Mouse (Mus musculus) adrenal gland, postnatal 4 days (tissue): ENCODE measurements around the gene Ccdc163. TPM values are rescaled to one million over a fixed set of nuclear protein-coding genes. Genes with fewer than 3 reads are reported as not detected.

Experiments
- DNase-seq, 2 experiments: peaks; one replicate each; pipeline ENCODE4 v3.0.0; 2021 to 2022; ENCODE audit warnings: low spot score in 2 of 2, mixed read lengths in 2 of 2
- total RNA-seq, 2 experiments: library from RNA; stranded (reverse); gene quantifications; 2 replicates each; pipeline ENCODE4 v1.2.3; 2021

Gene Ccdc163
- total RNA-seq, 2 experiments from 2014 or later, result 22.3 to 22.6 TPM

DNA sequence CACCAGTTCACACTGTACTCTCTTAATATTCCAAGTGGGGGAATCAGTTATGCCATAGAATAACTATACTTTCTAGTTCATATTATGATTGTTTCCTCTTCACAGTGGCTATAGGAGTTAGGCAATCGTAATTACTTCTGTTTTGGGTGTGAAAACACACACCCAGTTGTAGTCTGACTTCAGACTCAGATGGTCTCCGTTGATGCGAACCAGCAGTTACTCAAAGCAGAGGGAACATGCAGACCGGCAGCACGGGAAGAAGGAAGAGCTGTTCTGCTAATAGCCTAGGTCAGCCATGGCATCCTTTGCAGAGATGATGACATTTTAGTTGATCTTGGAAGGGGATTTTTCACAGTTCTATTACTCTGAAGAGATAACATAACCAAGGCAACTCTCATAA is 60.2 kb downstream of the Ccdc163 start:
- DNase-seq, result no peak

DNA sequence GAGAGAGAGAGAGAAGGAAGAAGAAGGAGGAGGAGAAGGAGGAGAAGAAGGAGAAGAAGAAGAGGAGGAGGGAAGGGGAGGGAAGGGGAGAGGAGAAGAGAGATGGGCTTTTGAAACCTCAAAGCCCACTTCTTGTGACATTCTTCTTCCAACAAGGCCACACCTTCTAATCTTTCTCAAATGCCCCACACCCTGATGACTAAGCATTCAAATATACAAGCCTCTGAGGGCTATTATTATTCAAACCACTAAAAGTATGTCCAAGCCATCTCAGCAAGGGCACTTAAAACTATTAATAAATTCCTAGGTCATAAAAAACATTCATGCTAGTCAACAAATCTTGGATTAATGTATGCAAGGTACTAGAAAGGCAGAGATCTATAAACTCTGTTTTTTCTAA is 60.8 kb downstream of the Ccdc163 start:
- no peak for DNase-seq

DNA sequence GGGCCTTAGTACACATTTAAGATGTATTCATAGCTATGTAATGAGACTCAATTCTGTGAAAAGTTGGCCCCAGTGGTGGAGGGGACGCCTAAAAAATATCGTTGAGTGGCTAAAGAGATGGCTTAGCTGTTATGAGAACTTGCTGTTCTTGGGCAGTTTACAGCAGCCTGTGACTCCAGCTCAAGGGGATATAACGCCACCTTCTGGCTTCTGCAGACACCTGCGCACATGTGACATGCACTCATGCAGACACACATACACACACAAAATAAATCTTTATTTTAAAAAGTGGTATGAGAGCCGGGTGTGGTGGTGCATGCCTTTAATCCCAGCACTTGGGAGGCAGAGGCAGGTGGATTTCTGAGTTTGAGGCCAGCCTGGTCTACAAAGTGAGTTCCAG is 68.1 kb downstream of the Ccdc163 start:
- DNase-seq, result no peak

DNA sequence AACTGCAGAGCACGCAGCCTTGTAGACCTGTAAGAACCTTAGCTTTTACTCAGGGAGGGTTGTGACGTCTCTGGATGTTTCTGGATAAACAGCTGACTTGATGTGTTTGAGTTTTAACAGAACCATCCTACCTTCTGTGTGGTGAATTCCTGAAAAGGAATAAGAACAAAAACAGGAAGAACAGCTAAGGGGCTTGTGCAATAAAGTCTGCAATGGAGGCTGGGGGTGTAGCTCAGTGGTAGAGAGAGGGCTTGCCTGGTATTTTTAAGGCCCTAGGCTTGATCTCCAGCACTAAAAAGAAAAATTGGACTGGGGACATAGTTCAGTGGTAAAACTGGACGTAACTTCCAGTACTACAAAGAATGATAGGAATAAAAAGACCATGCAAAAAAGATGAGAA is 68.8 kb downstream of the Ccdc163 start:
- no peak for DNase-seq

DNA sequence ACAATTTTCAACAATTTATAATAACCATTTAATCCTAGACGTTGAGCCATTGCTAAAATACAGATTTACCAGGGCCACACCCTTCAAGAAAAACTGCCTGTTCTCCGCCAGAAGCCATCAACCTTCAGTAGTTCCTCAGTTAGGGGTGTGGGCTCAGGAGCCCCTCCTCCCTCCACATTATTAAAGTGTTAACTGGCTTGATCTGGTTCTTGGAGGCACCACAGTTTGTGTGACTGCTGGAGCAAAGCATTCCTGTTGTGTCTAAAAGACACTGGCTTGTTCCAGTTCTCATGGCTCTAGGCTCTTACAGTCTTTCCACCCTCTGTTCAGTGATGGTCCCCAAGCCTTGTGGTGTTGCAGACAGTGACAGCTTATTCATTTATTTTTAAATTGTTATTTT is 72.2 kb downstream of the Ccdc163 start:
- no peak for DNase-seq

DNA sequence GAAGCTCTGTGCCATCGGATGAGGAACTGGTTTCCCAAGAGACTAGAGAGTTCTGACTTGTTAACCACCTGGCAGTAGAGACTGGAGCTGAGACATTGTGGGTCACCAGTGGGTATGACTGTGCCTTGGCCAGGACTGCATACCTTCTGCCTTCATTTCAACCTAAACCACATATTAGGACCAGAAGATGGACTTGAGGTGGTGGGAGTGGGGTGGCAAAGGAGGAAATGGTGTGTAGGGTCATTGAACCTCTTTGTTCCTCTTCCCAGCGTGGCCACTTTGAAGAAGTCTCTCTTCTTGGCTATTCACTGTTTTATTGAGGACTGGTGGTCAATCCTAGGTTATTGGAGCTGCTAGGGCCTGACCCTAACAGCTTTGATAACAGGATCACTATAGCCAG is 73.1 kb downstream of the Ccdc163 start:
- no peak for DNase-seq

DNA sequence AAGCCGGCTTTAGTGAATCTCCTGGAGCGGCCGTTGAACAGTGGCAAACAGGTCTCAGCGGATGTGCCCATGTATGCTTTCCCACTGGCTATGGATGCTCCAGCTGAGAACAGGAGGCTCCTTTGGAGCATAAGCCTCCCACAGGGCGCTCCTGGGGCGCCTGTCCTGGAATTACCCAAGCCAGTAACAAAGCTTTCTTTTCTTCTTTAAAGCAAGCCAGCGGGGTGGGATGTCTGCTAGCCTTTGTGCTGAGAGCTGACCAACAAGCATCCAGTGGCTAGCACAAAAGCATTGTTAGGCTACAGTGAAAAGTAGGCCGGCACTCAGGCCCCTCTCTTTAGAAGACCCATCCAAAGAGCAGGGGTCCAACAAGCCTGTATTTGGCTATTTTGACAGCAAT is 73.9 kb downstream of the Ccdc163 start:
- DNase-seq, result no peak

DNA sequence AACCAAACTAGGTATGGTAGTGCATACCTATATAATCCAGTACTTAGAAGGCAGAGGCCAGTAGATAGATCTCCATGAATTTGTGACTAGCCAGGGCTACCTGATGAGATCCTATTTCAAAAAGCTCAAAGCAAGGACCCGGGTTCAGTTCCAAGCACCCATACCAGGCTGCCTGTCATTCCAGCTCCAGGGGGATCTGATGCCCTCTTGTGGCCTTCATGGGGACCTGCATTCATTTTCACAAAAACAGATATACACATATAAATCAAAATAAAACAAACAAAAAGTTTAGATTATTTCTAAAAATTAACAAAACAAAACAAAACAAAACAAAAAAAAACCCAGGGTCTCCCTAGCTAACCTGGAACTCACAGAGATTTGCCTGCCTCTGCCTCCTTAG is 78.3 kb downstream of the Ccdc163 start:
- DNase-seq, result no peak

DNA sequence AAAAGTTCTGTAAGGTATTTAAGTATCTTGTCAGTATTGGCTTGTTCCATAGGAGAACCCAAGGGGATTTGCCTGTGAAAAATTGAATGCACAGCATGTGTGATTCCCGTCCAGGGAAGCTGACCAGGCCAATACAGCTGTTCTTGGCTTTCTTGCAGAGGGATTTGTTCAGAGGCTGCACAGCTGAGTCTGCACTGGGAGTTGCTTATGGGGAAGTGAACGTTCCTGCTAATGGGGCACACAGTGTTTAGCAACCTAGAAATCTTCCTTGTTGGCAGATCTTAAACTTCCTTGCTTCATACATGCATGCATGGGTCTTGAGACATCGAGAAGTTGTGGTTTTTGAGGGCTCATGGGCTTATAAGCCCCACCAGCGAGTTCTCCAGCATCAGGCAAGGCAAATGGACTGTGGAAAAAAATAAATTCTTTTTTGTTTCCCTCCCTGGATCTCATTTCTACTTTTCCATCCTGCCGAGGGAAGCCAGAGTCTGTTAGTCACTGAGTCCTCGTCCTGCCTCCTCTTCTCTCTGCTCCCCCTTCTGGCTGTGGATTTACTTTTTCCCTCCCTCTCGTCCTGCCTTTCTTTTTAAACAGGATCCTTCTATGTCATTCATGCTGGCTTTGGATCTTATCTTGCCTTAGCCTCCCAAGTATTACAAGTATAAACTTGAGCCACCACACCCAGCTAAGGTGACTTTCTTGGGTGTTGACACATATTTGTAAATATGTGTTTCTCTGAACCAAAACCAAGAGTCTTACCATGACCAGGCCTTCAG is 79.9 kb downstream of the Ccdc163 start:
- DNase-seq, result no peak

DNA sequence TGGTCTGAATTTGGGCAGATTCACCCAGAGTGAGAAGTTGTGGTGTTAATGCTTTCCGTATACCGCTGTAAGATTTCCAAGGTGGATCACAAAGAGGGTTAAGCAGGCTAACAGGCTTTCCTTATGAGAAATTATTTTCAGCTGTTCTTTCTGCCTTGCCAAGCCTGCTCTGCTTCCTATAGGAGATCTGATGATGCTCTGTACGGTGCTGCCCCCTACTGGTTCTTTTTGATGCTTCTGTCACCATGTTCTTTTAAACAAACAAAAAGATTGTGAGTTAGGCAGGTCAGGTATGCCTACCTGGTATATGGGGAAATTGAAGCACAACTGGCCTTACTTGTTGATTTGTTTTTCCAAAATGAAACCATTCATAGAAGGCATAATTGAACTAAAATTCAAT is 80.6 kb downstream of the Ccdc163 start:
- DNase-seq, result peak; percentile 30 to 52

DNA sequence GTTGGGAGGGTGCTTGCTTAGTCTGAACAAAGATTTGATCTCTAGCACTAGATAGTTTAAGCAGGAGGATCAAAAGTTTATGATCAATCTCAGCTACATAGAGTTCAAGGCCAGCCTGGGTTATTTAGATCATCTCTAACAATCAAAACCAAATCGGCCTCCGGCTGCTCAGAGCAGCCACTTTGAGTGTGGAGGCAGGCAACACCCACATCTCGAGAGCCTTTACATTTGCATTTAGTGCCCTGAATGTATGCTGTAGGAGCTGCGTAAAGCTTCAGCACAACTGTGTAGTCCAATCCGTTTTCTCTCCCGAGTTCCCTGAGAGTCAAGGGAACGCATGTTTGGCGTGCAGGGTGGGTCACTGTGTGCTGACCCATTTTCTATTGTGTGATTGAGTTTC is 84.1 kb downstream of the Ccdc163 start:
- DNase-seq, result no peak

DNA sequence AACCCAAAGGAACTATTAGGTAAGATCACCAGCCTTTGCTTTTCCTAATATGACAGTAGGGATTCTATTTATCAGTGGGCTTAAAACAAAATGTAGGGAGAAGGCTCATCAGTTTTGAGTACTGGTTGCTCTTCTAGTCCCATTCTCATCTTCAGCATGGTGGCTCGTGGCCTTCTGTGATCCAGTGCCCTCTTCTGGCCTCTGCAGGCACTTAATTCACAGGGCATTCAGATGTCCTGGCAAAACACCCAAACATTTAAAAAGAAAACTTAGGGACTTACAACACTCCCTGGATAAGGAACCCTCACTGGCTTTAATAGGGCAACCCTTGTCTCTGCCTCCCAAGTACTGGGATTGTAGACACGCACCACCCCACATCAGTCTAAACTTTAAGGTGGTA is 86.0 kb downstream of the Ccdc163 start:
- no peak for DNase-seq

DNA sequence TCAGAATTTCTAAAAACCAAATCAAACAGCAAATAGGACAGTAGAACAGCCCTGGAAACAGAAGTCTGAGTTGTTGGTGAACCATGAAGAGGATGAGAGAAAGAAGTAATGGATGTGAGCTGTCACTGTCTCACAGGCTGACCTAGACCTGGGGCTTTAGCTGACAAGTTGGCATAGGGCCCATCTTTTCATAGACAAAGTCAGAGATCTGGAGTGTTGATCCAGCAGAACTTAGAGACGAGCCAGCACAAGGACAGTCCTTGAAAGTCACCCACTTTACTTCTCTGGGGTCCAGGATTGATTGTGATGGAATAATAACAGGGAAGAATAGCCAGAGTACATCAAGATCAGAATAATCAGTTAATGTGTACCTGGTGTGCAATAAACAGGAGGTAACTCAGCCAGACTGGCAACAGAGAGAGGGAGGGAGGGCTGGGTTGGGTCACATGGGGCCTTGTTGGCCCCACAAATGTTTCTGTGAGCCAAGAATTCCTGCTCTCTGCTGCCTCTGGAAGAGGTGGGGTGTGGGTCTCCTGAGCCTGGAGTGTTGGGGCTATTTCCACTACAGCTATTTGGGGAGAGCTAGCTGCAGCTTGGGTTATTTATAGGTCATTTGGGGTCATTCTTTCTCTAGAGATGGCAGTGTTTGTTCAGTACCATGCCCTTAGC is 88.3 kb downstream of the Ccdc163 start:
- no peak for DNase-seq

DNA sequence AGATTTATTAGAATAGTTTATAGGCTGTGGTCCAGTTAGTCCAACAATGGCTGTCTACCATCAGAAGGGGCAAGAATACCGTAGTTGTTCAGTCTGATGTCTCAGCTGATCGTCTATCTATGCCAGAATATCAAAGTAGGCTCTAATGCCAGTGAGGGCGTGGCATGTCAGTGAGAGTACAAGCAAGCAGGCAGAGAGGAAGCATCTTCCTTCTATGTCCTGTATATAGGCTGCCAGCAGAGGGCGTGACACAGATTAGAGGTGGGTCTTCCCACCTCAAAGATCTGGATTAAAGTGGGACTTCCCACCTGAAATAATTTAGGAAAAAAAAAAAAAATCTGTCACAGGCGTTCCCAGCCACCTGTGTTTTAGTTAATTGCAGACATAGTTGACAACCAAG is 91.6 kb downstream of the Ccdc163 start:
- DNase-seq, result no peak

Other genes with a start within 250 kb of the Ccdc163 start
- 10 to 100 TPM; 60.1 to 63.3 TPM for gene Mast2, start 244.3 kb upstream of the Ccdc163 start, total RNA-seq
- gene Ipp, start 201.0 kb upstream of the Ccdc163 start, total RNA-seq, result 10 to 100 TPM; 20.7 to 21.0 TPM
- 10 to 100 TPM; 17.8 to 18.4 TPM for gene Tmem69, start 152.6 kb upstream of the Ccdc163 start, total RNA-seq
- 10 to 100 TPM; 68.3 to 77.2 TPM for gene Gpbp1l1, start 150.9 kb upstream of the Ccdc163 start, total RNA-seq
- gene Ccdc17, start 111.9 kb upstream of the Ccdc163 start, total RNA-seq, result 10 to 100 TPM; 14.4 to 16.1 TPM
- gene Nasp, start 80.6 kb upstream of the Ccdc163 start, total RNA-seq, result 10 to 100 TPM; 71.2 to 80.6 TPM
- gene Akr1a1, start 56.8 kb upstream of the Ccdc163 start, total RNA-seq, result 100 to 1,000 TPM; 756 to 759 TPM
- gene Prdx1, start 23.0 kb upstream of the Ccdc163 start, total RNA-seq, result 100 to 1,000 TPM; 471 to 527 TPM
- 10 to 100 TPM; 26.7 to 27.1 TPM for gene Mmachc, start 103 bp upstream of the Ccdc163 start, total RNA-seq
- 1 to 10 TPM; 7.0 to 7.4 TPM for gene Tesk2, start 12.4 kb downstream of the Ccdc163 start, total RNA-seq
- gene Toe1, start 99.1 kb downstream of the Ccdc163 start, total RNA-seq, result 10 to 100 TPM; 25.1 to 28.3 TPM
- gene Mutyh, start 99.2 kb downstream of the Ccdc163 start, total RNA-seq, result 10 to 100 TPM; 10.0 to 10.4 TPM
- 1 to 10 TPM; 2.4 to 2.8 TPM for gene Hpdl, start 113.2 kb downstream of the Ccdc163 start, total RNA-seq
- gene Zswim5, start 168.9 kb downstream of the Ccdc163 start, total RNA-seq, result 1 to 10 TPM; 5.6 to 6.5 TPM